ENCODE assay signal across 8 mouse cellular contexts in the genomic region with DNA sequence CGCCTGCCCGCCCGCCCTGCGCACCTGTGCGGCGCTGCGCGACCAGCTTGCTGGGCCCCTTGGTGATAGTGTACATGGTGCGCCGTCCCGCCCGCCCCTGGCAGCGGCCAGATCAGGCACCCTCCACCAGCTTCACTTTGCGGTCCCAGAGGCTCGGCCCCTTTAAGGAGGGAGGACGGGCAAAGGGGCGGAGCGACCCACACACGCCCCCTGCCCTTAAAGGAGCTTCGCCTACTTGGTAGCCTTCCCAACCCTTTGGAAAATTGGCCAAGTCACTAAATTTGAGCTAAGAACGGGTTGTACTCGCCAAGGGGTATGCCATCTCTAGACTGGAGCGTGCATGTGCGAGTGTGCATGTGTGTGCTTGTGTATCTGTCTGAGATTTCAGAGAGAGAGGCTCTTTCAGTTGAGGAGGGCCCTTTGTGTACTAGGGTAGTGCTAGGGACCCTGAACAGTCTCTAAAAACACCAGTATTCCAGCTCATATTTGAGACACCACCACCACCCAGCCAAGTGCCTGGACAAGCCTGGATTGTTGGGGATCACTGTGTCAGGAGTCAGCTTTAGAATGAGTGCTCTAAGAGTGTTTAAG. TPM values are rescaled to one million over a fixed set of nuclear protein-coding genes. Genes with fewer than 3 reads are reported as not detected.
DNase-seq lines count a peak whose midpoint lies in the region; ATAC-seq and TF ChIP-seq lines count a peak whose summit lies in the region.

A gene (minus strand): TSS at position 164 of the 591 bp plus-strand sequence.

- peak; percentile 84 for TF ChIP-seq POLR2A in liver, adult 2 months (IDR thresholded peaks at IDR 0.05; ENCODE audit: extremely low read depth, insufficient read depth, low read length)
- TF ChIP-seq POLR2A in myocyte (IDR thresholded peaks at IDR 0.05; ENCODE audit: insufficient read length, low read depth): peak; percentile 69

- TF ChIP-seq CTCF in liver, adult 2 months (IDR thresholded peaks at IDR 0.05; ENCODE audit: low read depth, low read length): no peak
- TF ChIP-seq CTCF in stomach, postnatal 0 days (IDR thresholded peaks at IDR 0.05; ENCODE audit: low read depth): peak; percentile 42

- DNase-seq in A20 (ENCODE audit: low read depth, low spot score): peak; percentile 80
- DNase-seq in adrenal gland, postnatal 25 days: peak; percentile 88
- DNase-seq in embryonic facial prominence, embryonic 14.5 days (ENCODE audit: low spot score): peak; percentile 91
- peak; percentile 93 for DNase-seq in heart, embryonic 10.5 days (ENCODE audit: low spot score)
- peak; percentile 89 for DNase-seq in liver, adult 2 months (ENCODE audit: extremely low read depth, low read depth, low spot score)
- peak; percentile 86 for DNase-seq in stomach, postnatal 0 days (ENCODE audit: low spot score)

- H3ac ChIP-seq in myocyte (ENCODE audit: control insufficient read depth, insufficient read length): peak within 1 kb of the TSS; percentile 25

- TF ChIP-seq EP300 in stomach, postnatal 0 days (optimal IDR thresholded peaks at IDR 0.05): no peak

- ATAC-seq in embryonic facial prominence, embryonic 14.5 days (ENCODE audit: low read depth): peak; percentile 93
- ATAC-seq in kidney, embryonic 15.5 days (replicated peaks; ENCODE audit: low FRiP score): peak; percentile 84
- ATAC-seq in stomach, postnatal 0 days (ENCODE audit: low FRiP score, low TSS enrichment): peak; percentile 61

- 0% methylated on average over 20 of the region's 24 CpGs for WGBS in embryonic facial prominence, embryonic 14.5 days
- under 1% methylated on average over 24 of the region's 24 CpGs for WGBS in heart, embryonic 10.5 days
- under 1% methylated on average over 24 of the region's 24 CpGs for WGBS in kidney, embryonic 15.5 days
- under 1% methylated on average over 24 of the region's 24 CpGs for WGBS in liver, adult 2 months
- 0% methylated on average over 24 of the region's 24 CpGs for WGBS in stomach, postnatal 0 days

- peak within 1 kb of the TSS; percentile 35 for H3K27ac ChIP-seq in embryonic facial prominence, embryonic 14.5 days (replicated peaks; ENCODE audit: low read depth, low read length)
- H3K27ac ChIP-seq in heart, embryonic 10.5 days: peak within 1 kb of the TSS; percentile 92
- peak within 1 kb of the TSS; percentile 86 for H3K27ac ChIP-seq in kidney, embryonic 15.5 days
- H3K27ac ChIP-seq in liver, adult 2 months (replicated peaks; ENCODE audit: insufficient read depth, low read depth, low read length): peak within 1 kb of the TSS; percentile 88
- H3K27ac ChIP-seq in stomach, postnatal 0 days (replicated peaks): peak within 1 kb of the TSS; percentile 86

- peaks cover 21% of the 10 kb centered on the region; the same call in 1 of the 2 replicates for H3K79me2 ChIP-seq in liver, adult 2 months (ENCODE audit: control insufficient read depth, insufficient read depth, low read length)
- H3K79me2 ChIP-seq in myocyte (ENCODE audit: control insufficient read depth, insufficient read depth): no peaks in the 10 kb centered on the region

- peak within 1 kb of the TSS; percentile 77 for H3K4me3 ChIP-seq in embryonic facial prominence, embryonic 14.5 days (ENCODE audit: low read depth, low read length)
- H3K4me3 ChIP-seq in heart, embryonic 10.5 days: peak within 1 kb of the TSS; percentile 79
- peak within 1 kb of the TSS; percentile 82 for H3K4me3 ChIP-seq in kidney, embryonic 15.5 days (replicated peaks)
- peak within 1 kb of the TSS; percentile 87 for H3K4me3 ChIP-seq in liver, adult 2 months (ENCODE audit: insufficient read depth, low read depth, low read length)
- H3K4me3 ChIP-seq in myocyte: peak within 1 kb of the TSS; percentile 34
- H3K4me3 ChIP-seq in stomach, postnatal 0 days (ENCODE audit: low read depth, low read length): peak within 1 kb of the TSS; percentile 74

- no peaks in the 10 kb centered on the region for H3K36me3 ChIP-seq in embryonic facial prominence, embryonic 14.5 days (ENCODE audit: control insufficient read depth, insufficient read depth, low read length)
- peaks cover 29% of the 10 kb centered on the region for H3K36me3 ChIP-seq in heart, embryonic 10.5 days
- H3K36me3 ChIP-seq in kidney, embryonic 15.5 days: peaks cover 10% of the 10 kb centered on the region
- no peaks in the 10 kb centered on the region for H3K36me3 ChIP-seq in liver, adult 2 months (ENCODE audit: control insufficient read depth, insufficient read depth, low read length)
- no peaks in the 10 kb centered on the region for H3K36me3 ChIP-seq in myocyte (ENCODE audit: control insufficient read depth, insufficient read depth)
- no peaks in the 10 kb centered on the region for H3K36me3 ChIP-seq in stomach, postnatal 0 days (ENCODE audit: control insufficient read depth, insufficient read depth, low read length)

- H3K4me2 ChIP-seq in embryonic facial prominence, embryonic 14.5 days (ENCODE audit: low read depth, low read length): peak within 1 kb of the TSS; percentile 99
- peak within 1 kb of the TSS; percentile 96 for H3K4me2 ChIP-seq in kidney, embryonic 15.5 days
- peak within 1 kb of the TSS; percentile 99 for H3K4me2 ChIP-seq in myocyte (ENCODE audit: low read depth)
- H3K4me2 ChIP-seq in stomach, postnatal 0 days (replicated peaks; ENCODE audit: low read depth): peak within 1 kb of the TSS; percentile 100

- no peaks in the 10 kb centered on the region for H3K27me3 ChIP-seq in embryonic facial prominence, embryonic 14.5 days (replicated peaks; ENCODE audit: control insufficient read depth, insufficient read depth, low read length)
- H3K27me3 ChIP-seq in heart, embryonic 10.5 days (ENCODE audit: insufficient read depth, poor library complexity, severe bottlenecking): no peaks in the 10 kb centered on the region
- H3K27me3 ChIP-seq in kidney, embryonic 15.5 days: no peaks in the 10 kb centered on the region
- no peaks in the 10 kb centered on the region for H3K27me3 ChIP-seq in liver, adult 2 months (ENCODE audit: control insufficient read depth, insufficient read depth, low read length)
- no peaks in the 10 kb centered on the region for H3K27me3 ChIP-seq in myocyte (ENCODE audit: control insufficient read depth, insufficient read depth, insufficient read length)
- H3K27me3 ChIP-seq in stomach, postnatal 0 days (ENCODE audit: control insufficient read depth, insufficient read depth, low read length): no peaks in the 10 kb centered on the region

- peaks cover 6% of the 10 kb centered on the region; the same call in 1 of the 2 replicates for H3K4me1 ChIP-seq in embryonic facial prominence, embryonic 14.5 days (ENCODE audit: control insufficient read depth, insufficient read depth, low read length)
- H3K4me1 ChIP-seq in heart, embryonic 10.5 days: peaks cover 38% of the 10 kb centered on the region
- H3K4me1 ChIP-seq in kidney, embryonic 15.5 days: peaks cover 28% of the 10 kb centered on the region
- H3K4me1 ChIP-seq in liver, adult 2 months (ENCODE audit: control insufficient read depth, insufficient read depth, low read length): peaks cover 26% of the 10 kb centered on the region
- peaks cover 8% of the 10 kb centered on the region; the same call in 1 of the 2 replicates for H3K4me1 ChIP-seq in stomach, postnatal 0 days (replicated peaks; ENCODE audit: control insufficient read depth, insufficient read depth)

- H3K9ac ChIP-seq in embryonic facial prominence, embryonic 14.5 days (ENCODE audit: low read depth, low read length): peak within 1 kb of the TSS; percentile 67
- H3K9ac ChIP-seq in kidney, embryonic 15.5 days: peak within 1 kb of the TSS; percentile 70
- peak within 1 kb of the TSS; percentile 91 for H3K9ac ChIP-seq in liver, adult 2 months (ENCODE audit: low read depth, low read length)
- H3K9ac ChIP-seq in stomach, postnatal 0 days (ENCODE audit: low read length): peak within 1 kb of the TSS; percentile 76

- no peaks in the 10 kb centered on the region for H3K9me3 ChIP-seq in embryonic facial prominence, embryonic 14.5 days (ENCODE audit: control insufficient read depth, low read length)
- no peaks in the 10 kb centered on the region for H3K9me3 ChIP-seq in heart, embryonic 10.5 days
- no peaks in the 10 kb centered on the region for H3K9me3 ChIP-seq in kidney, embryonic 15.5 days (replicated peaks)
- no peaks in the 10 kb centered on the region for H3K9me3 ChIP-seq in stomach, postnatal 0 days (ENCODE audit: control insufficient read depth, low read length)

TF ChIP-seq in myocyte, 11 proteins besides CTCF, POLR2A, EP300 and RAD21:
- TF ChIP-seq POLR2AphosphoS2 (IDR thresholded peaks at IDR 0.05; ENCODE audit: insufficient read length, low read depth): peak; percentile 63
- no peak for TF ChIP-seq TCF12 (IDR thresholded peaks at IDR 0.05; ENCODE audit: insufficient read depth, poor library complexity, severe bottlenecking)
- no peak for TF ChIP-seq SRF (IDR thresholded peaks at IDR 0.05; ENCODE audit: control insufficient read depth, insufficient read length, low read depth)

RNA-seq across cellular contexts. Expression of the gene that starts here (rescaled TPM):
- 479 and 493 TPM in 2 replicates for total RNA-seq in adrenal gland, postnatal 25 days (2021)
- 25.7 and 36.7 TPM in 2 replicates for polyA plus RNA-seq in embryonic facial prominence, embryonic 14.5 days (2014; fragmentation: Nextera tagmentation; extraction: Ambion mirVana)
- polyA plus RNA-seq in heart, embryonic 10.5 days (2016; fragmentation: Nextera tagmentation; extraction: Ambion mirVana): 133 and 201 TPM in 2 replicates
- 54.9 and 55.1 TPM in 2 replicates for polyA plus RNA-seq in kidney, embryonic 15.5 days (2015; fragmentation: Nextera tagmentation; extraction: Ambion mirVana)
- 26.1 and 36.0 TPM in 2 replicates for total RNA-seq in liver, adult 2 months (2014; rRNA removed)
- 139 and 141 TPM in 2 replicates for polyA plus RNA-seq in liver, adult 2 months (2012; rRNA removed)
- 36.7 TPM for polyA plus RNA-seq in myocyte (2012; fragmentation: generic; extraction: Trizol)
- 52.4 and 59.9 TPM in 2 replicates for polyA plus RNA-seq in stomach, postnatal 0 days (2015; fragmentation: Nextera tagmentation; extraction: Ambion mirVana)

Comparison
In these comparisons a context has a peak if more than half of its experiments do, and no peak if none do; other contexts are left out.
1. Peak in every context shown above with its lines: DNase-seq, ATAC-seq, H3K4me3 ChIP-seq and H3K27ac ChIP-seq.
2. RNA of the gene that starts here (total RNA-seq): 479 to 493 TPM in adrenal gland, postnatal 25 days; 26.1 to 36.0 TPM in liver, adult 2 months; every median in the first group is over 10 times any median in the second.
3. H3K27ac ChIP-seq: peak in every context shown above with its lines; median percentile 92 in heart, embryonic 10.5 days; 88 in liver, adult 2 months; 86 in kidney, embryonic 15.5 days; 86 in stomach, postnatal 0 days; 35 in embryonic facial prominence, embryonic 14.5 days.
4. H3K4me3 ChIP-seq: peak in every context shown above with its lines; median percentile 87 in liver, adult 2 months; 82 in kidney, embryonic 15.5 days; 79 in heart, embryonic 10.5 days; 77 in embryonic facial prominence, embryonic 14.5 days; 74 in stomach, postnatal 0 days; 34 in myocyte.